Mouse (Mus musculus) ES-Bruce4 (cell line): ENCODE data around the gene Plcb4. TPM values are rescaled to one million over a fixed set of nuclear protein-coding genes. Genes with fewer than 3 reads are reported as not detected.
A peak's percentile ranks its signal among the peaks of the same experiment; 100 is the strongest.

Source experiments
- H3K27ac ChIP-seq: 2 replicates; pipeline ENCODE4 v1.5.1; 2012; ENCODE audit warnings: low read length, inconsistent platforms; ENCODE audit not compliant: insufficient read depth
- H3K27me3 ChIP-seq: 2 replicates; pipeline ENCODE4 v1.6.1; 2012; ENCODE audit warnings: mild to moderate bottlenecking, low read length, inconsistent platforms; ENCODE audit not compliant: control insufficient read depth, poor library complexity, insufficient read depth, severe bottlenecking
- H3K36me3 ChIP-seq: 2 replicates; pipeline ENCODE4 v1.6.1; 2012; ENCODE audit warnings: inconsistent platforms, mild to moderate bottlenecking, low read length, moderate library complexity; ENCODE audit not compliant: control insufficient read depth, poor library complexity, insufficient read depth, severe bottlenecking
- H3K4me1 ChIP-seq: one replicate; pipeline ENCODE4 v1.8.1; 2011; ENCODE audit warnings: low read length; ENCODE audit not compliant: control insufficient read depth, insufficient read depth
- H3K4me3 ChIP-seq: 2 replicates; pipeline ENCODE4 v1.5.1; 2011; ENCODE audit warnings: low read depth, mild to moderate bottlenecking, low read length
- H3K9ac ChIP-seq: 2 replicates; pipeline ENCODE4 v1.6.1; 2012; ENCODE audit warnings: low read depth, mild to moderate bottlenecking, inconsistent platforms; ENCODE audit not compliant: poor library complexity, severe bottlenecking
- H3K9me3 ChIP-seq: replicated peaks from 2 replicates; pipeline ENCODE4 v1.6.1; 2012; ENCODE audit warnings: mild to moderate bottlenecking, low read length, inconsistent platforms; ENCODE audit not compliant: control insufficient read depth, poor library complexity, insufficient read depth, severe bottlenecking
- CTCF ChIP-seq: IDR thresholded peaks from one replicate; pipeline ENCODE4 v1.8.1; 2011; ENCODE audit warnings: low read depth, low read length
- EP300 ChIP-seq: IDR thresholded peaks from 2 replicates; pipeline ENCODE4 v1.6.1; 2011; ENCODE audit warnings: low read depth, low read length; ENCODE audit not compliant: insufficient read depth
- POLR2A ChIP-seq: IDR thresholded peaks from one replicate; pipeline ENCODE4 v1.8.1; 2011; ENCODE audit warnings: low read length; ENCODE audit not compliant: insufficient read depth
- polyA plus RNA-seq: library from polyadenylated mRNA; stranded (reverse); fragments of >200 nt; gene quantifications from 2 replicates; pipeline ENCODE4 v1.2.4, GENCODE M21; 2011; ENCODE audit warnings: low read depth; ENCODE audit not compliant: missing spikeins, insufficient read depth, insufficient read length

Plcb4 gene
- polyA plus RNA-seq, 1 experiment, result 19.3 TPM

- Histone ChIP-seq H3K27me3 (no peaks in the 10 kb centered on the region), H3K4me1 (no peaks in the 10 kb centered on the region), H3K36me3 (no peaks in the 10 kb centered on the region), H3K9me3 (no peaks in the 10 kb centered on the region), H3K4me3 (no peak overlapping the region), H3K9ac (no peak overlapping the region), H3K27ac (no peak overlapping the region)
- no peak for TF ChIP-seq EP300
- peak; percentile 84 for TF ChIP-seq CTCF
Measured at GRCm38 (mm10) chr2:135957689-135958088, 298.9 kb downstream of the Plcb4 start.

- TF ChIP-seq POLR2A, result no peak
- Histone ChIP-seq H3K4me1 (no peaks in the 10 kb centered on the region), H3K9ac (no peak overlapping the region)
Measured at GRCm38 (mm10) chr2:135958453-135958852, 299.6 kb downstream of the Plcb4 start.

GRCm38 (mm10) chr2:135963089-135963488 is 304.3 kb downstream of the Plcb4 start:
- TF ChIP-seq CTCF, result no peak
- TF ChIP-seq POLR2A, result no peak
- no peak for TF ChIP-seq EP300
- H3K4me3 ChIP-seq, result no peak overlapping the region
- no peak overlapping the region for H3K9ac ChIP-seq
- H3K36me3 ChIP-seq, result no peaks in the 10 kb centered on the region
- H3K27me3 ChIP-seq, result no peaks in the 10 kb centered on the region
- no peaks in the 10 kb centered on the region for H3K4me1 ChIP-seq
- H3K9me3 ChIP-seq, result no peaks in the 10 kb centered on the region
- no peak overlapping the region for H3K27ac ChIP-seq

More at GRCm38 (mm10) chr2:135958453-135958852, 299.6 kb downstream of the Plcb4 start:
- no peaks in the 10 kb centered on the region for H3K36me3 ChIP-seq
- no peak overlapping the region for H3K27ac ChIP-seq
- H3K4me3 ChIP-seq, result no peak overlapping the region
- H3K9me3 ChIP-seq, result no peaks in the 10 kb centered on the region
- no peaks in the 10 kb centered on the region for H3K27me3 ChIP-seq

- Histone ChIP-seq H3K27ac (no peak overlapping the region), H3K4me1 (no peaks in the 10 kb centered on the region), H3K36me3 (no peaks in the 10 kb centered on the region), H3K4me3 (no peak overlapping the region), H3K27me3 (no peaks in the 10 kb centered on the region), H3K9ac (no peak overlapping the region), H3K9me3 (no peaks in the 10 kb centered on the region)
- TF ChIP-seq EP300 (no peak), POLR2A (no peak), CTCF (no peak)
Measured at GRCm38 (mm10) chr2:135966871-135967557, 308.2 kb downstream of the Plcb4 start.

DNA sequence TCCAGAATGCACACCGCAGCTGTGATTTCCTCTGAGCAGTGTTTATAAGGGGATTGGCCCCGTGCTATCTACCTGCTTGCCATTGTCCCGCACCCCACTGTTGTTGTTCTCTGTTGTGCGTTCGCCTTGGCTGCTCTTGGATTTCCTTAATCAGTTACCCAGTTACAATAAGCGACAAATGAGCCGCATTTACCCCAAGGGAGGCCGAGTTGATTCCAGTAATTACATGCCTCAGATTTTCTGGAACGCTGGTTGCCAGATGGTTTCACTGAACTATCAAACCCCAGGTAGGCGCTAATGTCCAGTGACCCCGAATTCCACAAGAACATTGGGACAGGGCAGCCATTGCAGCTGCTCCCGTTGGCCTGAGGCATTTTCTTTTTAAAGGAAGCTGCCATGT is 309.3 kb downstream of the Plcb4 start:
- no peak overlapping the region for H3K27ac ChIP-seq

DNA sequence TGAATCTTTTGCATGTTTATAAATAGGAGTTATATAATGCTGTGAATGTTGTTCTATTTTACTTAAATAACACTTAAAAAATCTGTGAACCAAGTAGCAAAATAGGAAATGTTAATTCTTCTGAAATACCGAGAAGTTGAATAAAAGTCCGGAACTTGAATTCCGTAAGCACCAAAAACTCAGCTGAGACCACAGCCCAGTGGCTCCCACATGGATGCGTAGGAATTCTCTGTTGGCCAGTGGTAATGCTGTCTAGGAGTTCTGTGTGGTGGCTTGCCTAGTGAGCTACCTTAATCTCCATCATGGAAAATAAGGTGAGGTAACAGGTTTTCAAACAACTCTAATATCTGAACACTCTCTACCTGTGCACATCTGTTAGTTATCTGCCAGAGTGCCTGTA is 312.1 kb downstream of the Plcb4 start:
- no peak for TF ChIP-seq CTCF
- no peak for TF ChIP-seq POLR2A
- TF ChIP-seq EP300, result no peak
- H3K4me1 ChIP-seq, result no peaks in the 10 kb centered on the region
- no peaks in the 10 kb centered on the region for H3K9me3 ChIP-seq

More for the DNA sequence above, 309.3 kb downstream of the Plcb4 start:
- Histone ChIP-seq H3K36me3 (no peaks in the 10 kb centered on the region), H3K9ac (no peak overlapping the region), H3K4me1 (no peaks in the 10 kb centered on the region), H3K9me3 (no peaks in the 10 kb centered on the region), H3K27me3 (no peaks in the 10 kb centered on the region), H3K4me3 (no peak overlapping the region)
- no peak for TF ChIP-seq POLR2A
- TF ChIP-seq EP300, result no peak
- TF ChIP-seq CTCF, result no peak

More for the DNA sequence above, 312.1 kb downstream of the Plcb4 start:
- no peaks in the 10 kb centered on the region for H3K36me3 ChIP-seq
- H3K27ac ChIP-seq, result no peak overlapping the region
- H3K9ac ChIP-seq, result no peak overlapping the region
- no peaks in the 10 kb centered on the region for H3K27me3 ChIP-seq
- H3K4me3 ChIP-seq, result no peak overlapping the region
